25 mouse cellular contexts compared by ENCODE assay signal in the genomic region with DNA sequence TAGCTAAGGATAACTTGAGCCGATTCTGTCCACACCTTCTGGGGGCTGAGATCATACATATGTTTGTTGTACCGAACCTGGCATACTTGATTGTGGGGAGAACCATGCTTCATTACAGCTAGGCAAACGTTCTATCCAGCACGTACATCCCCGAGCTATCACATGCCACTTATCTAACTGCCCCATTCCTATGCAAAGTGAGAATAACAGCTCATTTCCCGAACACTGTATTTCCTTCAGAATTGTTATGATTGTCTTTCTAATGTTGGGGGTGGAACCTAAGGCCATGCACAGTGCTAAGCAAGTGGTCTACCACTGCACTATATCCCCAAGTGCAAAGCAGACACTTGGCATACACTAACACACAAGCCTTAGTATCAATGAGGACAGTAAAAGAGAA.
"Had no signal": no experiment of that assay in that cellular context is flagged by ENCODE, and none has a peak within 500 bp of the region (broad histone marks: within the 10 kb centered on the region; RNA-seq: fewer than 3 reads in every experiment).

No protein-coding gene starts in this region.

- H3K4me2 ChIP-seq: heart, embryonic 11.5 days; heart, embryonic 13.5 days; heart, embryonic 15.5 days; hindbrain, embryonic 12.5 days; hindbrain, embryonic 14.5 days; intestine, embryonic 15.5 days; limb, embryonic 12.5 days; liver, embryonic 11.5 days; liver, embryonic 13.5 days; liver, embryonic 15.5 days had no signal

- H3K27ac ChIP-seq: heart, adult 2 months; heart, embryonic 13.5 days; heart, embryonic 15.5 days; hindbrain, embryonic 10.5 days; hindbrain, embryonic 12.5 days; hindbrain, embryonic 14.5 days; intestine, embryonic 15.5 days; limb, embryonic 10.5 days; limb, embryonic 12.5 days; liver, embryonic 13.5 days; liver, embryonic 15.5 days had no signal

- H3K4me3 ChIP-seq: heart, adult 2 months; heart, embryonic 13.5 days; heart, embryonic 15.5 days; hindbrain, embryonic 10.5 days; hindbrain, embryonic 12.5 days; intestine, embryonic 15.5 days; limb, embryonic 10.5 days; limb, embryonic 12.5 days; liver, embryonic 13.5 days; liver, embryonic 15.5 days had no signal

- DNase-seq: gastrocnemius, postnatal 14 days; gastrocnemius, postnatal 36 days; heart, adult 2 months; heart, postnatal 14 days; heart, postnatal 36 days; kidney, adult 18-20 months; kidney, adult 8-10 months; kidney, postnatal 10 days; kidney, postnatal 25 days; layer of hippocampus, adult 9-11 months; layer of hippocampus, postnatal 36 days; liver; liver, embryonic 13.5 days; liver, postnatal 0 days had no signal

- H3K27me3 ChIP-seq: heart, embryonic 13.5 days; heart, embryonic 15.5 days; hindbrain, embryonic 12.5 days; intestine, embryonic 15.5 days; limb, embryonic 12.5 days; liver, embryonic 13.5 days; liver, embryonic 15.5 days had no signal

- H3K4me1 ChIP-seq: heart, embryonic 13.5 days; heart, embryonic 15.5 days; hindbrain, embryonic 10.5 days; hindbrain, embryonic 12.5 days; intestine, embryonic 15.5 days; limb, embryonic 12.5 days; liver, embryonic 13.5 days; liver, embryonic 15.5 days had no signal

- H3K9me3 ChIP-seq: heart, embryonic 13.5 days; heart, embryonic 15.5 days; hindbrain, embryonic 10.5 days; hindbrain, embryonic 12.5 days; intestine, embryonic 15.5 days; limb, embryonic 10.5 days; limb, embryonic 12.5 days; liver, embryonic 13.5 days; liver, embryonic 15.5 days had no signal

- H3K9ac ChIP-seq: heart, embryonic 13.5 days; heart, embryonic 15.5 days; hindbrain, embryonic 12.5 days; hindbrain, embryonic 14.5 days; intestine, embryonic 15.5 days; limb, embryonic 12.5 days; liver, embryonic 13.5 days; liver, embryonic 15.5 days; liver, postnatal 0 days had no signal
